ENCODE assay signal across 7 mouse cellular contexts in the genomic region with DNA sequence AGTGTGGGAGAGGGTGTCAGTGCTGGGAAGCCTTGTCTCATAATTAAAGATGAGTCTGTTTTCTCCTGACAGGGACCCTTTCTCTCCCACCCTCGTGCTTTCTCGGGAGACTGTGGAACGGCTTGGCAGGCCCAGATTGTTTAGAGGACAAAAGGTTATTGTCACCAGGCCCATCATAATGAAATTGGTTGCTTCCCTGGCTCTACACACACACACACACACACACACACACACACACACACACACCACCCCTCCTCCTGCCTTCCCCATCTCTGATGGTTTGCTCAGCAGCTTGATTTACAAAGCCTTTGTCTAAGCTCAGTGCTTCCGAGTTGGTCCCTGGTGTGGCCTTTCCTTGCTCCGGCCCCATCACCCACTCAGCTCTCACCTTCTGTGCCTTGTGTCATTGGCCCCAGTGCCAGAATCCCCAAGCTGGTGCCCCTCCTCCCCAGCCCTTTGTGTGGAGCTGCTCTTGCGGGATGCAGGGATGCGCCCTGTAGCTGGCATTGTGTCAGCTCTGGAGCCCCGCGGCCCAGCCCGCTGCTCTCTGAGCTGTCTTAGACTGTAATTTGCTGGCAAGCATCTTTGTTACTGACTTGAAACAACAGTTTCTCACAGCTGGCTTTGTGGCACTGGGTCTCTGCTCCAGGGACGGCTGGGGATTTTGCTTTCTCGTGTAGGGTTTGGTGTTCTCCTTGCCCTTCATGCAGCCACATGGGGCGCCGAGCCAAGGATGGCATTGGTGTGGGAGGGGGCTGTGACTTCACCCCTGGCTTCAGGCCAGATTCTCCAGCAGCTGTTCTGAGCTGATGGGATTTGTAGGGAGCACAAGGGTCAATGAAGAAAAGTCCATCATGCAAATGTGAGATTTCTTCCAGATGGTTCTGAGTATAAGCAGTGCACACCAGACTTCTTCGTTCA.
DNase-seq lines count a peak whose midpoint lies in the region; ATAC-seq lines count a peak whose summit lies in the region.

No protein-coding gene starts in this region.

- H3K27me3 ChIP-seq in hindbrain, embryonic 14.5 days (ENCODE audit: control insufficient read depth, insufficient read depth, low read length), result no peaks in the 10 kb centered on the region
- H3K27me3 ChIP-seq in midbrain, embryonic 15.5 days (replicated peaks), result no peaks in the 10 kb centered on the region

- peak; percentile 52 for DNase-seq in adrenal gland, postnatal 25 days
- peak; percentile 62 to 90 for DNase-seq in cerebellum, postnatal 4 days (ENCODE audit: low spot score in 2 of 2)
- peak; percentile 54 to 62 for DNase-seq in frontal cortex, postnatal 36 days (ENCODE audit: low spot score in 2 of 2)
- peak; percentile 84 for DNase-seq in hindbrain, embryonic 14.5 days (ENCODE audit: low spot score)
- peak; percentile 49 to 57 for DNase-seq in layer of hippocampus, postnatal 25 days (ENCODE audit: extremely low spot score in 1 of 2, low spot score in 1 of 2)
- DNase-seq in testis, postnatal 10 days (ENCODE audit: low spot score), result peak; percentile 87

- H3K4me1 ChIP-seq in hindbrain, embryonic 14.5 days (replicated peaks; ENCODE audit: control insufficient read depth, insufficient read depth, low read length), result peaks cover 59% of the 10 kb centered on the region
- peaks cover 58% of the 10 kb centered on the region for H3K4me1 ChIP-seq in midbrain, embryonic 15.5 days

- H3K4me3 ChIP-seq in hindbrain, embryonic 14.5 days (replicated peaks; ENCODE audit: low read length), result no peak overlapping the region
- H3K4me3 ChIP-seq in midbrain, embryonic 15.5 days, result no peak overlapping the region

- H3K4me2 ChIP-seq in hindbrain, embryonic 14.5 days (replicated peaks), result peak overlapping the region; percentile 34
- peak overlapping the region; percentile 29 for H3K4me2 ChIP-seq in midbrain, embryonic 15.5 days

- peak overlapping the region; percentile 61 for H3K9ac ChIP-seq in hindbrain, embryonic 14.5 days
- H3K9ac ChIP-seq in midbrain, embryonic 15.5 days, result peak overlapping the region; percentile 38

- WGBS in hindbrain, embryonic 14.5 days, result 3% methylated on average over 15 of the region's 15 CpGs
- 6% methylated on average over 15 of the region's 15 CpGs for WGBS in midbrain, embryonic 15.5 days

- peak overlapping the region; percentile 99 for H3K27ac ChIP-seq in hindbrain, embryonic 14.5 days
- H3K27ac ChIP-seq in midbrain, embryonic 15.5 days, result peak overlapping the region; percentile 97

- no peaks in the 10 kb centered on the region; the same call in 1 of the 2 replicates for H3K36me3 ChIP-seq in hindbrain, embryonic 14.5 days (replicated peaks; ENCODE audit: control insufficient read depth, insufficient read depth)
- H3K36me3 ChIP-seq in midbrain, embryonic 15.5 days (replicated peaks), result no peaks in the 10 kb centered on the region

- H3K9me3 ChIP-seq in hindbrain, embryonic 14.5 days (ENCODE audit: control insufficient read depth, low read length), result no peaks in the 10 kb centered on the region
- no peaks in the 10 kb centered on the region for H3K9me3 ChIP-seq in midbrain, embryonic 15.5 days

- ATAC-seq in hindbrain, embryonic 14.5 days (ENCODE audit: low FRiP score), result peak; percentile 84
- peak; percentile 82 for ATAC-seq in midbrain, embryonic 15.5 days (replicated peaks)
